Mouse (Mus musculus): ENCODE results near the gene Qrich2.

GRCm38 (mm10) chr11:116480975-116481374 lies 14.9 kb upstream of the Qrich2 start:
- TF ChIP-seq ZC3H11A (IDR thresholded peaks at IDR 0.05; ENCODE audit: borderline replicate concordance, low read depth, low read length) = no peak
- no peak for TF ChIP-seq CHD2 (IDR thresholded peaks at IDR 0.05; ENCODE audit: low read depth, low read length)
